Mouse (Mus musculus): ENCODE measurements at regions not wholly inside any gene's neighbourhood (a gene's known extent, or its start where the extent isn't known, plus 50 kb on each side); places are given as distances from the start of the nearest gene placed in this dataset.
A peak's percentile ranks its signal among the peaks of the same experiment; 100 is the strongest.

GRCm38 (mm10) chr1:152313480-152313879 is 73.0 kb downstream of the Tsen15 start:
- no peak for DNase-seq (ENCODE audit: low spot score in 2 of 2)

DNA sequence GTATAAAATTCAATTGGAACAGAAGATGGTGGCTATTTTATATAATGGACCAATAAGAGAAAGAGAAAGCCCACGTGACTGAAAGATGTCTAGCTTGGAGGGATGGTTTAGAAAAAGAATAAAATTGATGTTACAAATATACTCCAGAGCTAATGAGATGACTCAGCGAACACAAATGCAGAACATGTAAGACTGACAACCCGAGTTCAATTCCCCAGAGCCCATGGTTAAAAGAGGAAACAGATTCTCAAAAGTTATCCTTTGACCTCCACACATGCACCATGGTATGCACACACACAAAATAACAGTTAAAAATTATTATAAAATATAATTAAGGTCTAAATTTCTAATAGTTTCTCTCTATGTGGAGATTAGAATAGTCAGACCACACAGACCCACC is 81.0 kb downstream of the Tsen15 start:
- DNase-seq (ENCODE audit: low spot score in 2 of 2), result no peak

- no peak for DNase-seq (ENCODE audit: low spot score in 2 of 2)
These were observed 81.9 kb downstream of the Tsen15 start for GRCm38 (mm10) chr1:152304487-152305130.

GRCm38 (mm10) chr1:152301355-152301754 is 85.1 kb downstream of the Tsen15 start:
- DNase-seq (ENCODE audit: low spot score in 2 of 2), result no peak

DNA sequence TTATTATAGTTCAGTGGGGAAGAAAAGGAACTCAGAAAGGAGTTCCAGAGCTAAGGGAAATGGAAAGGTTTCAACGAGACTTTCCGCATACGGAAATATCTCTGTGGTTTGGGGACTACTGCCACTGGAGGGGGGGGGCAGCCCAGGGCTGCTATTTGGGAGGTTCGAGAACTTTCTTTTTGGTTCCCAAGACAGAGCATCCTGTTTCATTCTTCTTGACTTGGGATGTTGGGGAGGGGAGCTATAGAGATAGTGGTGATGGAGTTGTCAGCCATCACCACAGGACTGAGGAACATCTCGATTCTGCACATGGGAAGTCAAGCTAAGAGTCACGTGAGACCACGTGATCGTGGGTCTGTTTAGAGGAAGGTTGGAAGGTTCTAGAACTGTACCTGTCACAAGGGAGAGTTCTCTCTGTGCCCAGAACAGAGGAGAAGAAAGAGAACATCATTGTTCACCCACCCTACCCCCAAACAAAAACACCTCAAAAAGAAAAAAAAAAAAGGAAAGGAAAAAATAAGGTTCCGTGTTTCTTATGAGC is 94.2 kb downstream of the Tsen15 start:
- DNase-seq (ENCODE audit: low spot score in 2 of 2), result no peak

GRCm38 (mm10) chr1:152290768-152291167 is 95.7 kb downstream of the Tsen15 start:
- peak; percentile 68 to 72 for DNase-seq (ENCODE audit: low spot score in 2 of 2)

DNA sequence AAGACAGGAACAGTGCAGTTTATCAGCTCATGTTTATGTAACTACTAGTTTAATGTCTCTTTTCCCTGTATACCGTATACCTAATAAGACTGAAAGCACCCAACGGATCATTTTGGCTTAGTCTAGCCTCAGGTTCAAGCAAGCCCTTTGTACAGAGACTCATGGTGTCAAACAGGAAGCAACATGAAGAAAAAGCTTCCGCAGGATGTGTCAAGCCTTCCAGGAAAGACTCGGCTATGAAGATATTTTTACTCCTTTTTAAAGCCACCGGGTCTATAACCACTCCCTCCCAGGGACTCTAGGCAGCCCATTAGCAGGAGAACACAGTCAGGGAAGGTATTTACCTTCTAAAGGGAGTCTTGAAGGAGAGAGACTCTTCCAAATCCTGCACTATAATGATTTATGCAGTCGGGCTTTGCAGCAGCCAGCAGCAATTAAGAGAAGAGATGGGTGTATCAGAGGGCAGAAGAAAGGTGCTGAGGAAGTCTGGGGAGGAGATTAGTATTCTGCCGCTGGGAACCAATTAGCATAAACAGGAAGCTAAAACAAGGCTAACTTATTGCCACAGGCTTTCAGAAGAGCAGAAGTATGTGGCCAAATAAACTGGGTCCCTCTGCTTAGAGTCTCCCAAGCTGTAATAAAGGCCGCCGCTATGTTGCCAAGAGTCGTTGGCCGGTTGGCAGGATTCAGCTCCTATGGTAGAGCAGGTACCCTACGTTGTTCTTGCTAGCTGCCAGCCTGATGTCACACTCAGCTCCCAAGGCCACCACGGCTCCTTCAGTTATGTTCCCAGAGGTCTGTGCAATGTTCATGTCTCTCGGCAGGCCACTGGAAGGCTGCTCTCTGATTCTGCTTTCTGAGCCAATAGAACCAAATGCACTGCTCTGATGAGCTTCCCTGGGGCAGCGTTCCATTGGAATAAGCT is 98.7 kb downstream of the Tsen15 start:
- DNase-seq (ENCODE audit: low spot score in 2 of 2), result no peak

GRCm38 (mm10) chr1:152286677-152287076 is 99.8 kb downstream of the Tsen15 start:
- DNase-seq (ENCODE audit: low spot score in 2 of 2), result no peak

- no peak for DNase-seq (ENCODE audit: low spot score in 2 of 2)
These were observed 104.4 kb downstream of the Tsen15 start for GRCm38 (mm10) chr1:152282106-152282505.

DNA sequence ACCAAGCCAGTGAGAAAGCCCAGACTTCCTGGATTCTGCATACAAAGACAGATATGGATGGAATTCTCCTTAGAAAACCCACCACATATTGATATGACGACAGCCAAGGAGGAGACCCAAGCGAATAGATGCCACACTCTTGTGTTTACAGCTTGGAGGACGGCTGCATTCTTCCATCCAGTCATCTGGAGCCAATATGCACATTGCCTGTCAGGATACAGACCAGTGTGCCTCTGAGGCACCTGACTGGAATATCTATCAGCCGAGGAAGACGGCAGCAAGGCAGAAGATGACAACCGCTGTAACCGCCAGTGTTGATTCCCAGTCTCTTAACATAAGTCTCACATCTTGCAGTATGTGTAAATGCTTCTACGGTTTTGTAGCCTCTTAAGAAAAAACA is 105.3 kb downstream of the Tsen15 start:
- no peak for DNase-seq (ENCODE audit: low spot score in 2 of 2)

DNA sequence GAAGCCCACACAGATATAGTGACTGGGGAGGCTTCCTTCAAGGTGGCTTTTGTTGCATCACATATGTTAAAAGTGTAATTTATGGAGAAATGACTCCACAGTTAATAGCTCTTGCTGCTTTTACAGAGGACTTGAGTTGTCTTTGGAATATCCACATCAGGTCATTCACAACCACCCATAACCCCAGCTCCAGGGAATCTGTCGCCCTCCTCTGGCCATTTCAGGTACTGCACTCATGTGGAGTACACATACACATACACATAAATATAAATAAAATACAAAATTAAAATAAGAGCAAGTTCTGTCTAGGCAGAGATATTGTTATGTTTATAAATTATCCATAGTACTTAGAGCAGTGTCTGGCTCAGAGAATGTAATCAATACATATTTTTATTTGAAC is 106.5 kb downstream of the Tsen15 start:
- DNase-seq (ENCODE audit: low spot score in 2 of 2), result no peak

DNA sequence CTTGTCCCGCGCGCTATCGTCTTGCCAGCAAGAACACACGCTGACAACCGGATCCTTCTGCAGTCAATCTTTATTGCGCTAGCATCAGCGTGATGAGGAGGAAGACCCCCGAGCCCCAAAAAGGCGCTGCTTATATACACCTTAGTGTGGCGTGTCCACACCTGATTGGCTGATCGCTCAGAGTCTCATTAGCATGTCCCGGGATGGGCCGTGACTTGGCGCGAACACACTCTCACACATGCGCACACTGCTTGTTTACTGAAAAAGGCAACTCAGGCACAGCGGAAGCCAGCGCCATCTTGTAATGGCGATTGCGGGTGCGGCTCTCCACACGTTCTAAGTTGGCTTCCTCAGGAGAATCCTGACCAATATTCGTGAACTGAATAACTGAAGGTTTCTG is 111.5 kb downstream of the Tsen15 start:
- DNase-seq (ENCODE audit: low spot score in 2 of 2), result no peak

- no peak for DNase-seq (ENCODE audit: low spot score in 2 of 2)
These were observed 113.1 kb downstream of the Tsen15 start for GRCm38 (mm10) chr1:152273430-152273829.

DNA sequence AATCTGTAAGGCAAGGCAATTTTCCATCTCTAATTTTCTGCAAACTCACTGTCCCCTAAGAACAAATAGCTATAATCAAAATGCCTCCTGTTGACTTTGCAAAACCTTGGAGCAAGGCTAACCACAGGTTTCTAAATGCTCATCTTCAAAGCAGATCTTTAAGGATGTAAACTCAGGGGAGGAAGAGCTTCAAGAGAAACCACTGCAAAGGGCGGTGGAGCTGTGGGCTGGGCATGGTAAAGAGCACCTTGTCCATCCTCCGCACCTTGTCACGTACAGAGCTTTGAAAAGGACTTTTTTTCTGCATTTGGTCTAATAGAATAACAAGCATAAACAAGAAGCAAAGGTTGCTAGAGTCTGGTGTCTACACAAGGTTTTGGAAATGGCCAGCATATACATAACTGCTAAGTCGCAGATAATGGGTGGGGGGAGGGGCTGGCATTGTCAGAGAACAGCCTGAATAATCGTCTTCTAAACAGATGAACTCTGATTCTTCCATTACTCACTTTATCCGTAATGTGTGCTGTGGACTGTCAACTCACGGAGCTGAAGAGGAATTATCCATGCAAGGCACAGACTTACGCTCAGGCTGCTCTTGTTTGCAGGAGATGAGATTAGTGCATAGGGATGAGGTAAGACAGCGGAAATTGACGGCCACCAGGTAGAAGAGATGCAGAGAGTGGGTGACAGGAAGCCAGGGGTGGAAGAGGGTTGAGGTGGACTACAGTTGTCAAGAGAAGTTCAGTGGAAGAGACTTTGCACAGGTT is 116.4 kb downstream of the Tsen15 start:
- no peak for DNase-seq (ENCODE audit: low spot score in 2 of 2)

DNA sequence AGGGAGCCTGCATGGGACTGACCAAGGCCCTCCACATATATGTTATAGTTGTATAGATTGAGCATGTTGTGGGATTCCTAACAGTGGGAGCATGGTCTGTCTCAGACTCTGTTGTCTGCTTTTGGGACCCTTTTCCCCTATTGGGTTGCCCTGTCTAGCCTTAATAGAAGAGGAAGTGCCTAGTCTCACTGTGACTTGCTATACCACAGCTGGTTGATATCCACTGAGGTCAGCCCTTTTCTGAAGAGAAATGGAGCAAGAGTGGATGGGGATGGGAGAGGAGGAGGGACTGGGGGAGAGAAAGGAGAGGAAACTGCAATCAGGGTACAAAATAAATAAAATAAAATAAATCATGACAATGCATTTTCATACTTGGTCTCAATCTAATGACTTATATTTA is 120.1 kb downstream of the Tsen15 start:
- no peak for DNase-seq (ENCODE audit: low spot score in 2 of 2)

DNA sequence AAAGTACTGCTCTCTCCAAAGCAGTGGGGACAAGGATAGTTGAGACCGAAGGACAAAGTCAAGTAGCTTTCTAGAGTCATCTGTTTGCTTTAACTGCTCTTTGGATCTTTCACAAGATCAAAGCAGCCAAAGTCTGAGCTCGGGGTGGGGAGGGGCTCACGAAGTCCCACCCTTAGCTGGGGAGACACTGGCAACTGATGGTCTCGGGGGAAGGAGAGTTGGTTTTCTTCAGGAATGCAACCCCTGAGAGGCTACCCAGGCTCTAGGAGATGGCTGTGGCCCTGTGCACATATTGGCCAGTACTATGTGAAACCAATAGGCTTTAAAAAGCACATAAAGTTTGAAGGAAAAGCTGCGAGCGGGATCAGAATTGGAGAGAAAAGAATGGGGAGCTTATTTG is 121.5 kb downstream of the Tsen15 start:
- DNase-seq (ENCODE audit: low spot score in 2 of 2), result no peak

- DNase-seq (ENCODE audit: low spot score in 2 of 2), result no peak
These were observed 125.0 kb downstream of the Tsen15 start for GRCm38 (mm10) chr1:152261472-152261871.

DNA sequence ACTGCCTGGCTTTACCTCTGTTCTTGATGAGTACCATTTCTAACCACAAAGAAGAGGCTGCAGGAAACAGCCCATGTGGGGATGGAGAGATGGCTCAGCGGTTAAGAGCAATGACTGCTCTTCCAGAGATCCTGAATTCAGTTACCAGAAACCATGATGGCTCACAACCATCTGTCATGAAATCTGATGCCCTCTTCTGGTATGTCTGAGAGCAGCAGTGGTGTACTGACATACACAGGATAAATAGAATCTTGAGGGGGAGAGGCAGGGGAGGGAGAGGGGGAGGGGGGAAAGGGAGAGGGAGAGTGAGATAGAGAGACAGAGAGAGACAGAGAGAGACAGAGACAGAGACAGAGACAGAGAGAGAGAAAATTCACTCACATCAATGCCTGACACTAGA is 125.5 kb downstream of the Tsen15 start:
- no peak for DNase-seq (ENCODE audit: low spot score in 2 of 2)

DNA sequence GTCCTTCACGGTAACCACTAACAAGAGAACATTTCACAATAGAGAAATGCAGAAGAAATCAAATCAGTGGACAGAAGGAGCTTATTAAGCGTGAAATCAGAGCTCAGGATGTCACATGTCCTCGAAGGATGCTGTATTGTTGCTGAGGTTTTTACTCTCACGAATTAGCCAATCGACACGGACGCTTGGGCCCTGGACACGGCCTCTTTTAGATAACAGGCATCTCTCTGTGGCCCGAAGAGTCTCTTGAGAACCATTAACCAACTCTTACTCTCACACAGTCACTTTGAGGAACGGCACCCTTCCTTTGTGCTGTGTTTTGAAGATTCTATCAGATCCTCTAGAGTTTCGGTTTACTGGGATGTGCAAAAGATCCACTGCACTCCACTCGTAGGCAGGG is 128.2 kb downstream of the Tsen15 start:
- no peak for DNase-seq (ENCODE audit: low spot score in 2 of 2)

DNA sequence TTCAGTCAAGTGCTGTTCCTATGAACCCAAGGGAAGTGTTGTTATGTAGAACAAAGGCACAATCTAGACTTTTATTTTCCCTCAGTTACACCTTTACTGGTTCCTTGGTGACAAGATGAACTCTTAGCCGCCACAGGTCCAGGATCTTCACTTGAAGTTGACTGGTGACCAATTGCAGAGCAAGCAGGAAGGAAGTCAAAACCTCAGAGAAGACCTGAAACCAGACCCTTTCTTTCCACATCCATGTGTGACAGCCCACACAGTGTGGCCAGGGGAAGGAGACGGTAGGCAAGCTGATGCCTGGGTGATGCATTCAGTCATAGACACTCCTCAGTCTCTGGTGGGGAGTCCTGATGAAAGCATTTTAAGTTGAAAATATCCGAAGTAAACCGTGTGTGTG is 132.6 kb downstream of the Tsen15 start:
- no peak for DNase-seq (ENCODE audit: low spot score in 2 of 2)

- no peak for DNase-seq (ENCODE audit: low spot score in 2 of 2)
These were observed 133.0 kb downstream of the Tsen15 start for GRCm38 (mm10) chr1:152253486-152253885.

DNA sequence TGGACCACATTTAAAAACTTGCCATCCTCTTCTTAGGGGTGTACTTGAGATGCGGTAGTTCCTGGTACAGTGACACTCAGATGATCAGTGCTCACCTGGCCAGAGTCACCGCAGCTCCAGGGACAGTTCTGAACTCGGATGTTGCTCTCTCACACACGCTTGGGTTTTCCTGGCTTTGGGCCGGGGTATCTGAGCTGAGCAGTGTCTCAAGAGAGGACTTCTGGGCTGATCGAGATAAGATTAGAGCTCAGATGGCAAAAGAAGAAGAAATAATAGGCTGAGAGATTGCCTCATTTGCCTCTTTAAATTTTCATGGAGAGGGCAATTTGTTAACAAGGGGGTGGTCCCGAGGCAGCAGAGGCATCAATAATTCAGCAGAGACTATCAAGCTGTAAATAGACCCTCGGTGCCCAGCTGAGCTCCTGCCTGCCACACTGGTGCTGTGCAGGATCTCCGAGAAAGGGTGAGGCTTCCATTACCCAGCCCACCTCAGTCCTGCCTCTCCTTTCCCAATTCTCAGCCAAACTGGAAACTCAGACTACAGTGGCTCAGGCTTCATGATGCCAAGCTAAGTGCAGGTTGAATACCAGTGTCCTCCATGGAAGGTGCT is 133.7 kb downstream of the Tsen15 start:
- no peak for DNase-seq (ENCODE audit: low spot score in 2 of 2)

Data from urinary bladder, postnatal 36 days (tissue).